Mouse (Mus musculus) testis, adult 2 months (tissue): ENCODE data around the gene Myo1e. TPM values are rescaled to one million over a fixed set of nuclear protein-coding genes. Genes with fewer than 3 reads are reported as not detected.

Source experiments
- H3K27ac ChIP-seq: fragments of 200-500 bp; 2 replicates; pipeline ENCODE4 v1.5.1; 2012; ENCODE audit warnings: low read depth, low read length; ENCODE audit not compliant: control insufficient read depth, insufficient read depth
- H3K27me3 ChIP-seq: fragments of 200-500 bp; 2 replicates; pipeline ENCODE4 v1.6.1; 2012; ENCODE audit warnings: mild to moderate bottlenecking, low read length, moderate library complexity; ENCODE audit not compliant: control insufficient read depth, insufficient read depth
- H3K36me3 ChIP-seq: fragments of 200-500 bp; 2 replicates; pipeline ENCODE4 v1.6.1; 2012; ENCODE audit warnings: mild to moderate bottlenecking, low read length; ENCODE audit not compliant: control insufficient read depth, insufficient read depth
- H3K4me1 ChIP-seq: fragments of 200-500 bp; 2 replicates; pipeline ENCODE4 v1.6.1; 2012; ENCODE audit warnings: low read length; ENCODE audit not compliant: control insufficient read depth, insufficient read depth
- H3K4me3 ChIP-seq: fragments of 200-500 bp; 2 replicates; pipeline ENCODE4 v1.5.1; 2012; ENCODE audit warnings: low read depth, mild to moderate bottlenecking, low read length, moderate library complexity, mixed read lengths; ENCODE audit not compliant: control insufficient read depth
- CTCF ChIP-seq: fragments of 200-500 bp; IDR thresholded peaks from 2 replicates; pipeline ENCODE4 v1.5.1; 2012; ENCODE audit warnings: low read depth, mild to moderate bottlenecking, inconsistent platforms, low read length, moderate library complexity; ENCODE audit not compliant: control insufficient read depth, insufficient read depth, insufficient replicate concordance
- POLR2A ChIP-seq: fragments of 200-500 bp; IDR thresholded peaks from 2 replicates; pipeline ENCODE4 v1.6.1; 2012; ENCODE audit warnings: low read depth, mild to moderate bottlenecking, inconsistent platforms, low read length, moderate library complexity; ENCODE audit not compliant: control insufficient read depth
- polyA plus RNA-seq: library from polyadenylated mRNA; depleted of rRNA; stranded (reverse); fragments of >200 nt; gene quantifications from 2 replicates; pipeline ENCODE4 v1.2.3, GENCODE M21; 2012

Gene Myo1e
- polyA plus RNA-seq, 1 experiment = 2.6 TPM

GRCm38 (mm10) chr9:70277529-70277982, 70.4 kb downstream of the Myo1e start:
- Histone ChIP-seq H3K36me3 (no peaks in the 10 kb centered on the region), H3K4me1 (no peaks in the 10 kb centered on the region; the same call in 1 of the 2 replicates), H3K27me3 (no peaks in the 10 kb centered on the region), H3K4me3 (no peak overlapping the region), H3K27ac (no peak overlapping the region)
- TF ChIP-seq POLR2A (no peak), CTCF (no peak)

DNA sequence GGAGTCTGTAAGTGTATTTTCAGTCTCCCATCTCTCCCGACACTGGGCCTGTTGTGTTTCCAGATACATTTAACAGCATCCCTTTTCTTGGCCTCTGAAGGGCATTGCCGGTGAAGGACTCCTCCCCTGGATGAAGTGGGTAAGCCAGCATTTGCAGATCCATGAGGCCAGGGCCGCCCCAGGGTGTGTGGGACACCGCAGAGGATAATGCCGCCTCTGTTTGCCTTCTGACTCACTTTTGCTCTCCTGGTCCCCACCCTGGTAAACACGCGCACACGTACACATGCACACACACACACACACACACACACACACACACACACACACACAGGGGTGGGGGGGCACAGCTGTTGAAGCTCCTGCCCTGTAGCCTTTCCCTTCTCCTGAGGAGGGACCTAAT, 74.3 kb downstream of the Myo1e start:
- Histone ChIP-seq H3K4me3 (no peak overlapping the region), H3K4me1 (no peaks in the 10 kb centered on the region; the same call in 1 of the 2 replicates), H3K36me3 (no peaks in the 10 kb centered on the region), H3K27ac (no peak overlapping the region), H3K27me3 (no peaks in the 10 kb centered on the region)
- TF ChIP-seq POLR2A (no peak), CTCF (no peak)

- Histone ChIP-seq H3K4me3 (no peak overlapping the region), H3K27me3 (no peaks in the 10 kb centered on the region), H3K36me3 (no peaks in the 10 kb centered on the region), H3K27ac (no peak overlapping the region), H3K4me1 (no peaks in the 10 kb centered on the region; the same call in 1 of the 2 replicates)
- TF ChIP-seq CTCF (no peak), POLR2A (no peak)
These were observed 75.0 kb downstream of the Myo1e start for GRCm38 (mm10) chr9:70282107-70282506.

- no peak overlapping the region for H3K27ac ChIP-seq
- no peaks in the 10 kb centered on the region for H3K36me3 ChIP-seq
- H3K4me3 ChIP-seq = no peak overlapping the region
- no peaks in the 10 kb centered on the region for H3K27me3 ChIP-seq
- TF ChIP-seq POLR2A (no peak), CTCF (peak; percentile 61; the same call in 1 of the 2 replicates)
- H3K4me1 ChIP-seq = no peaks in the 10 kb centered on the region; the same call in 1 of the 2 replicates
These were observed 76.0 kb downstream of the Myo1e start for GRCm38 (mm10) chr9:70283151-70283550.

DNA sequence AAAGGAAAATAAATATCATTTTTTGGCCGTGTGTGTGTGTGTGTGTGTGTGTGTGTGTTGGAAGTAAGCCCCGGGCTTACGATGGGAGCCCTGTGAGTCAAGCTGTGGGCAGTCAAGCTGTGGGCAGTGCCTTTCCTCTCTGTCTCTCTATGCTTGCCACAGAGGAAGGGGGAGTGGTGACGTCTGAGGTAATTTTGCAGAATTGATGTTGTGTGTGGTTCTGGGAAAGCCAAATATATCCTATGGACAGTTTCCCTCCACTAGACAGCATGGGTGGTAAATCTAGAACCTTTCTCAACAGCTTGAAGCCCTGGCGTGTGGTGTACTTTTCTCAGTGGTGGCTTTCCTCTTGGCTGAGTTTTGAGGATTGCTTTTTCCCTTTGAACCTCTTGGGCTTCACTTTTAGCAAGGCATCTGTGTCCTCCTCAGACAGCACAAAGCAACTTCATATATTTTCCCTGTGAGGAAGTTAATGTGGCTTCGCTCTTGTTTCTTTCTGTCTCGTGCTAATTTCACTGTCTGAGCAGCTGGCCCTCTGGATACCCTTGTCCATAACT, 77.5 kb downstream of the Myo1e start:
- H3K36me3 ChIP-seq = no peaks in the 10 kb centered on the region
- H3K4me3 ChIP-seq = no peak overlapping the region
- no peak overlapping the region for H3K27ac ChIP-seq
- H3K4me1 ChIP-seq = no peaks in the 10 kb centered on the region; the same call in 1 of the 2 replicates
- H3K27me3 ChIP-seq = no peaks in the 10 kb centered on the region
- TF ChIP-seq POLR2A = no peak
- TF ChIP-seq CTCF = no peak

DNA sequence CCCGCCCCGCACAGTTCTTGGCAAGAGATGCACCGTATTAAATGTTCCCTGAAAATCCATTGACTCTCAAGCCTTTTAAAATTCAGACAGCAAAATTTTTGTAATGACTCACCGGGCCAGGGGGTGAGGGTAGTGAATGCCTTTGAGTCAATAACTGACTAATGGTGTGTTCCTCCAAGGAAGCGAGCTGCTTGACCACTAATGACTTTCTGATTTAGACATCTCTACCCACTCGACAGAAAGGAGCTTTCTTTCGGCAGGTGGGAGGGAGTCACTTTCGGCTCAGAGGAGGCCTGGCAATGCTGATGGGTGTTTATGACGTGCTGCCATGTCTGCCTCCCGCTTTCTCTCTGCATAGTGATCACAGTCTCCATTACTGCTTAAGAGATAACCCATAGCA, 83.6 kb downstream of the Myo1e start:
- TF ChIP-seq CTCF (no peak), POLR2A (no peak)
- Histone ChIP-seq H3K27me3 (no peaks in the 10 kb centered on the region), H3K4me1 (no peaks in the 10 kb centered on the region), H3K36me3 (no peaks in the 10 kb centered on the region), H3K27ac (no peak overlapping the region), H3K4me3 (no peak overlapping the region)

DNA sequence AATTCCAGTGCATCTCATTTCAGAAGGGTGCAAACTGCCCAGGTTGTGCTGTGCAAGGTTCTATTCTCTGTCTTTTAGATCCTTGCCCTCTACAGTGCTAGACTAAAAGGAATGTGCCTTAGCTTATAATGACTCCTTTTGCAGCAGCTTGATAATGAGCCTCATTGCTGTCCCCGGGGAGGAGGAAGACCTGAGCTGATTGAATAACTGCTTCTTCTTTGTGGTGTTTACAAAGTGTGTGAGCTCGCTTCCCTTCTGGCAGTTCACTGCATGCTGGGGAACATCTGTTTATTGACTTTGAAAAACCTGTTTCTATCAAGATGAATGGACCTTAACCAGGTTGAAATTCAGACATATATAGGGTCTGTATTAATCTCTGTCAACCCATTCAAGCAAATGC, 89.8 kb downstream of the Myo1e start:
- H3K4me3 ChIP-seq = no peak overlapping the region
- no peak overlapping the region for H3K27ac ChIP-seq
- no peaks in the 10 kb centered on the region; the same call in 1 of the 2 replicates for H3K4me1 ChIP-seq
- no peaks in the 10 kb centered on the region for H3K36me3 ChIP-seq
- no peaks in the 10 kb centered on the region for H3K27me3 ChIP-seq
- TF ChIP-seq CTCF = no peak
- no peak for TF ChIP-seq POLR2A
